Mouse (Mus musculus) midbrain, postnatal 0 days (tissue): ENCODE results near the gene Cyb561. TPM values are rescaled to one million over a fixed set of nuclear protein-coding genes. Genes with fewer than 3 reads are reported as not detected.
A peak's percentile ranks its signal among the peaks of the same experiment; 100 is the strongest.

ENCODE experiments used
- ATAC-seq: fragments of 200-750 bp; cut with Nextera tagmentation; 2 replicates; pipeline ENCODE4 v1.8.0; 2017; ENCODE audit warnings: moderate number of reproducible peaks, mild to moderate bottlenecking, moderate TSS enrichment, moderate library complexity; ENCODE audit not compliant: low FRiP score
- DNase-seq: peaks from one replicate; pipeline ENCODE4 v3.0.0-alpha.2; 2015; ENCODE audit warnings: low spot score
- H3K27ac ChIP-seq: fragments of 300-500 bp; sonication (generic); 2 replicates; pipeline ENCODE4 v1.5.1; 2014; ENCODE audit warnings: low read depth, mild to moderate bottlenecking, low read length, mixed read lengths
- H3K27me3 ChIP-seq: fragments of 300-500 bp; sonication (generic); 2 replicates; pipeline ENCODE4 v1.6.1; 2014; ENCODE audit warnings: low read length, control low read depth, mixed read lengths; ENCODE audit not compliant: insufficient read depth
- H3K36me3 ChIP-seq: fragments of 300-500 bp; sonication (generic); 2 replicates; pipeline ENCODE4 v1.6.1; 2014; ENCODE audit warnings: low read length, control low read depth, mixed read lengths; ENCODE audit not compliant: insufficient read depth
- H3K4me1 ChIP-seq: fragments of 300-500 bp; sonication (generic); 2 replicates; pipeline ENCODE4 v1.6.1; 2014; ENCODE audit warnings: mild to moderate bottlenecking, control low read depth, antibody characterized with exemption, low read length, mixed read lengths; ENCODE audit not compliant: insufficient read depth
- H3K4me2 ChIP-seq: fragments of 300-500 bp; sonication (generic); 2 replicates; pipeline ENCODE4 v1.6.1; 2014; ENCODE audit warnings: low read depth, mild to moderate bottlenecking, low read length, mixed read lengths; ENCODE audit not compliant: poor library complexity, severe bottlenecking
- H3K4me3 ChIP-seq: fragments of 300-500 bp; sonication (generic); 2 replicates; pipeline ENCODE4 v1.5.1; 2014; ENCODE audit warnings: low read depth, mild to moderate bottlenecking, low read length, moderate library complexity
- H3K9ac ChIP-seq: fragments of 300-500 bp; sonication (generic); replicated peaks from 2 replicates; pipeline ENCODE4 v1.6.1; 2014; ENCODE audit warnings: mild to moderate bottlenecking, low read length, moderate library complexity, mixed read lengths; ENCODE audit not compliant: poor library complexity, severe bottlenecking
- H3K9me3 ChIP-seq: fragments of 300-500 bp; sonication (generic); 2 replicates; pipeline ENCODE4 v1.6.1; 2016; ENCODE audit warnings: low read length, control low read depth
- CTCF ChIP-seq: IDR thresholded peaks from 2 replicates; pipeline ENCODE4 v1.5.1; 2016; ENCODE audit warnings: antibody characterized with exemption, mild to moderate bottlenecking
- WGBS: fragments of 180-500 bp; shearing (Covaris S2); extraction: QIAGEN DNeasy Blood & Tissue Kit; methylation state at CpG from one replicate; pipeline ENCODE4 v1.1.7; 2014; 5-methylcytosine and 5-hydroxymethylcytosine counted together
- polyA plus RNA-seq: library from polyadenylated mRNA; unstranded; fragments of >200 nt; fragmentation: Nextera tagmentation; extraction: Ambion mirVana; gene quantifications from 2 replicates; pipeline ENCODE4 v1.2.1, GENCODE M21; 2015
- total RNA-seq: library from RNA; depleted of rRNA; stranded (reverse); fragments of >200 nt; gene quantifications from 2 replicates; pipeline ENCODE4 v1.2.3, GENCODE M21; 2014

The Cyb561 gene
- total and polyA plus RNA-seq, 2 experiments from 2014 or later, result 64.2 to 76.7 TPM

DNA sequence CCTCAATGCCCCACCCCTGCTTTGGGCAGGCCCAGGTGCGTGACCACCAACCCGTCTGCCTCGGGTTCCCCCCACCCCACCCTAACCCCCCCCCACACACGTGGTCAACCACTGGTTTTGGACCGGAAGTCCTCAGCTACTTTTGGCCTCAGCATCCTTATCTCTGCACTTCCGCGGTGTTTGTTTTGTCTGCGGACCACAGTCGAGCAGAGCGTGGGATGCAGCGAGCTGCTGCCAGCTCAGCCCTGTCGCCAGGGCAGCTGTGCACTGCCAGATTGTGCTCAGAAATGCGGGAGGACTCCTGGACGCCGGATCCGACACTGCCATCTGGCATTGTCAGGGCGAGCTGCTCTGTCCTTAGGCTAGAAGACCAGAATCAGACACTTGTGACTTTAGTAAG, 6.2 kb upstream of the Cyb561 start:
- Histone ChIP-seq H3K4me1 (no peaks in the 10 kb centered on the region), H3K36me3 (no peaks in the 10 kb centered on the region), H3K9ac (no peak overlapping the region), H3K27me3 (no peaks in the 10 kb centered on the region), H3K4me2 (no peak overlapping the region), H3K27ac (no peak overlapping the region), H3K9me3 (no peaks in the 10 kb centered on the region), H3K4me3 (no peak overlapping the region)
- ATAC-seq (no peak), DNase-seq (peak; percentile 75)
- TF ChIP-seq CTCF, result no peak
- 41% methylated on average over 17 of the region's 17 CpGs for WGBS

DNA sequence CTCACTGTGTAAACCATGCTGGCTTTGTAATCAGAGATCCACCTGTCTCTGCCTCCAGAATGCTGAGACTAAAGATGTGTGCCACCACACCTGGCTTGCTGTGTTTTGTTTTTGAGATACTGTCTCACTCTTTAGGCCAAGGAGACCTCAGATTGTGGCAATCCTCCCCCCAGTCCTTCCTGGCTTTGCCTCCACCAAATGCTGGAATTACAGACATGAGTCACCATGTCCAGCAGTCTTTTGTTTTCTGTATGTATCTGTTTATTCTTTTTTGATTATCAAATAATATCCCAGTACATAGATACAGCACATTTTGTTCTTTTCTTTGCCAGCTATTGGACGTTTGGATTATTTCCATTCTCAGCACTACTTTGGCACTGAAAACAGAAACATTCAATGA, 5.4 kb upstream of the Cyb561 start:
- WGBS, result 53% methylated on average over 1 of the region's 1 CpGs
- H3K27ac ChIP-seq, result no peak overlapping the region

DNA sequence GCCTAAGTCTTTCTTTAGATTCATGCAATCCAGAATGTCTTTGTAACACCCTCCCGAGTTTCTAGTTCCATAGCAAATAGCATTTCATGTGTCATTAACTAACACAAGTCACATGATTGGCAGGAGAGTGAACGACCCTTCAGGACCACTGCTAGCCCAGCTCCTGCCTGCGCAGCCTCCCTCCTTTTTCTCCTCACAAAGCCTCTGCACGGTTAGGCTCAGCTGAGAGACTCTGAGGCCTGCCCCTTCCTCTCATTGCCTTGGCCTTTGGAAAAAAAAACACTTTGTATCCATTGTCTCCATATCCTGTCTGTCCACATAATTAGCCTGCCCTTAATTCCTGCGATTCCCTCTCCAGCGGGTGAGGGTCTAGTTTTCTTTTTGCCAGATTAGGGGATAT, 4.4 kb upstream of the Cyb561 start:
- no peak overlapping the region for H3K4me2 ChIP-seq
- H3K27me3 ChIP-seq, result no peaks in the 10 kb centered on the region
- H3K27ac ChIP-seq, result no peak overlapping the region
- no peak overlapping the region for H3K9ac ChIP-seq
- ATAC-seq (no peak), DNase-seq (no peak)
- TF ChIP-seq CTCF, result no peak
- no peaks in the 10 kb centered on the region for H3K36me3 ChIP-seq
- WGBS, result 47% methylated on average over 6 of the region's 6 CpGs
- no peak overlapping the region for H3K4me3 ChIP-seq
- no peaks in the 10 kb centered on the region for H3K4me1 ChIP-seq
- H3K9me3 ChIP-seq, result no peaks in the 10 kb centered on the region

More for the DNA sequence above, 5.4 kb upstream of the Cyb561 start:
- Histone ChIP-seq H3K4me1 (no peaks in the 10 kb centered on the region), H3K36me3 (no peaks in the 10 kb centered on the region), H3K4me2 (no peak overlapping the region), H3K27me3 (no peaks in the 10 kb centered on the region), H3K4me3 (no peak overlapping the region), H3K9ac (no peak overlapping the region), H3K9me3 (no peaks in the 10 kb centered on the region)
- no peak for TF ChIP-seq CTCF
- DNase-seq (no peak), ATAC-seq (no peak)

DNA sequence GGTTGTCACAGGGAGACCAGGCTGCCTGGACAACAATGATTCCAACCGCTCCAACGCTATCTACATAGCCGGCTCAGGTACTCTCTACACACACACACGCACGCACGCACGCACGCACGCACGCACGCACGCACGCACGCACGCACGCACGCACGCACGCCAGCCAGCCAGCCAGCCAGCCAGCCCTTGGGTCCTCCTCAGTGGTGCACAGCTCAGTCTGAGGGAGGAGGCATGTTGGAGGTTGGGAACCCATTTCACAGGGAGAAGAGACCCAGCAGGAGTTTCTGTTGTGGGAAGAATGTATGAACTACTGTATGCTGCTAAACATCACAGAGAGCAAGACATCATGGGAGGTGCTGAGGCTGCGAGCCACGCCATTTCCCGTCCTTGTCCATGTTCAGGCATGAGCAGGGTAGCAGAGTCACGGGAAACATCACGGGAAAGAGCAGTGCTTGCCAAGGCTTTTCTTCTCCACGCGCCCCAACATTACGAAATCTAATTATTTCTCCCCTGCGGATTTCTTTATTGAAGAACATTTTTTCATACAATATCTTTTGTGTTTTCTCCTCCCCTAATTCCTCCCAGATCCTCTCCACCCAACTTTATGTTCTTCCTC, 2.8 kb upstream of the Cyb561 start:
- no peak for ATAC-seq
- no peak overlapping the region for H3K27ac ChIP-seq
- H3K36me3 ChIP-seq, result no peaks in the 10 kb centered on the region
- H3K4me2 ChIP-seq, result no peak overlapping the region
- no peaks in the 10 kb centered on the region for H3K4me1 ChIP-seq
- TF ChIP-seq CTCF, result no peak
- no peaks in the 10 kb centered on the region for H3K27me3 ChIP-seq
- no peaks in the 10 kb centered on the region for H3K9me3 ChIP-seq
- WGBS, result 86% methylated on average over 28 of the region's 28 CpGs
- H3K9ac ChIP-seq, result no peak overlapping the region
- no peak for DNase-seq
- no peak overlapping the region for H3K4me3 ChIP-seq

DNA sequence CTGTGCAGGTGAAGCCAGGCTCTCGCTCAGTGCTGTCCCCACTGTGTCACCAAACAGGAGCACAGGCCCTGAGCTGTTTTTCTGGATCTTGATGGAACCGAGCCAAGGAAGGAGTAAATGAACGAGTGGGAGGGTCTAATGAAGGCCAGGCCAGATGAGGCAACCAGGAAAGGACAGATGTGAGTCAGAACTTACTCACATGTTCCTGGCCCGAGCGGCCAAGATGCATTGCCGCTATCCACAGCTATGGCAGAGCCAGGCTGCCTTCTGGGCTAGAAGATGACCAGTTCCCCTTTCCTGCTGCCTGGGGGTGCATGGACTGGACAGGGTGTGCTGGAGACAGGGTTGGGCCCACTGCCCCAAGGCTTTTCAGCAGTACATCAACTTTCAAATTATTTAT, 266 bp upstream of the Cyb561 start:
- Histone ChIP-seq H3K4me2 (no peak overlapping the region), H3K27ac (no peak overlapping the region), H3K36me3 (no peaks in the 10 kb centered on the region), H3K9ac (no peak overlapping the region), H3K27me3 (no peaks in the 10 kb centered on the region), H3K4me3 (no peak overlapping the region), H3K4me1 (no peaks in the 10 kb centered on the region), H3K9me3 (no peaks in the 10 kb centered on the region)
- no peak for TF ChIP-seq CTCF
- no peak for ATAC-seq
- no peak for DNase-seq
- 89% methylated on average over 6 of the region's 6 CpGs for WGBS

DNA sequence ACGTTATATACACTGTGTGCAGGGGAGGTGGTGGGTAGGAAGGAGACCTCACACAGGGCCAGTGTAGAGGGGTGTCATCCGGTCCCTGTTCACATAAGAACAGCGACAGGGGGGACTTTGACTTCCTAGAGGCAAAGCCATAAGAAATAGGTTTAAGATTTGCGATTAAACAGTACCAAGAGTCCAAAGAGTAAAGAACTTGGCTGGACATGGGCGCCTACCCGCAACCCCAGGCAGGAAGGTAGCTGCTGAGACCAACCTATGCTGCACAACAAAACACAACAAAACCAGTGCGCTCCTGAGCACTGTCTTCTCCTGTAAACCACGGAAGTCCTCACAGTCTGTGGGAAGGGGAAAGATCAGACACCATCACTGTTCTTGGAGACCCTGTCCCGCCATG, 1.0 kb downstream of the Cyb561 start:
- no peak overlapping the region for H3K4me2 ChIP-seq
- H3K9ac ChIP-seq, result no peak overlapping the region
- no peaks in the 10 kb centered on the region for H3K9me3 ChIP-seq
- DNase-seq (no peak), ATAC-seq (no peak)
- H3K36me3 ChIP-seq, result no peaks in the 10 kb centered on the region; the same call in 1 of the 2 replicates
- H3K27ac ChIP-seq, result no peak overlapping the region
- 83% methylated on average over 9 of the region's 9 CpGs for WGBS
- no peaks in the 10 kb centered on the region for H3K27me3 ChIP-seq
- no peak overlapping the region for H3K4me3 ChIP-seq
- TF ChIP-seq CTCF, result no peak
- no peaks in the 10 kb centered on the region for H3K4me1 ChIP-seq
